Mouse (Mus musculus) liver, embryonic 15.5 days (tissue): ENCODE data around the gene Furin. TPM values are rescaled to one million over a fixed set of nuclear protein-coding genes. Genes with fewer than 3 reads are reported as not detected.

Experiments
- ATAC-seq: fragments of 200-750 bp; cut with Nextera tagmentation; 2 replicates; pipeline ENCODE4 v1.8.0; 2017; ENCODE audit warnings: moderate number of reproducible peaks, mild to moderate bottlenecking, moderate library complexity; ENCODE audit not compliant: insufficient read depth
- H3K27ac ChIP-seq: fragments of 300-500 bp; sonication (generic); replicated peaks from 2 replicates; pipeline ENCODE4 v1.5.1; 2015; ENCODE audit warnings: mild to moderate bottlenecking, inconsistent platforms
- H3K27me3 ChIP-seq: fragments of 300-500 bp; sonication (generic); 2 replicates; pipeline ENCODE4 v1.6.1; 2015; ENCODE audit warnings: mild to moderate bottlenecking, inconsistent platforms
- H3K36me3 ChIP-seq: fragments of 300-500 bp; sonication (generic); replicated peaks from 2 replicates; pipeline ENCODE4 v1.6.1; 2015; ENCODE audit warnings: moderate library complexity, mild to moderate bottlenecking, inconsistent platforms
- H3K4me1 ChIP-seq: fragments of 300-500 bp; sonication (generic); replicated peaks from 2 replicates; pipeline ENCODE4 v1.6.1; 2015; ENCODE audit warnings: inconsistent platforms
- H3K4me2 ChIP-seq: fragments of 300-500 bp; sonication (generic); 2 replicates; pipeline ENCODE4 v1.6.1; 2015; ENCODE audit warnings: moderate library complexity, mild to moderate bottlenecking, inconsistent platforms
- H3K4me3 ChIP-seq: fragments of 300-500 bp; sonication (generic); replicated peaks from 2 replicates; pipeline ENCODE4 v1.5.1; 2015; ENCODE audit warnings: mild to moderate bottlenecking, inconsistent platforms
- H3K9ac ChIP-seq: fragments of 300-500 bp; sonication (generic); 2 replicates; pipeline ENCODE4 v1.6.1; 2015; ENCODE audit warnings: moderate library complexity, mild to moderate bottlenecking, inconsistent platforms
- H3K9me3 ChIP-seq: fragments of 300-500 bp; sonication (generic); replicated peaks from 2 replicates; pipeline ENCODE4 v1.6.1; 2016; ENCODE audit warnings: inconsistent platforms
- WGBS: fragments of 180-500 bp; shearing (Covaris S2); methylation state at CpG from one replicate; pipeline ENCODE4 v1.1.7; 2015; ENCODE audit warnings: mixed read lengths; ENCODE audit not compliant: insufficient replicate concordance; 5-methylcytosine and 5-hydroxymethylcytosine counted together
- polyA plus RNA-seq: library from polyadenylated mRNA; unstranded; fragments of >200 nt; fragmentation: Nextera tagmentation; extraction: Ambion mirVana; gene quantifications from 2 replicates; pipeline ENCODE4 v1.2.1, GENCODE M21; 2015

Gene Furin
- polyA plus RNA-seq, 1 experiment from 2014 or later: 8.0 TPM

DNA sequence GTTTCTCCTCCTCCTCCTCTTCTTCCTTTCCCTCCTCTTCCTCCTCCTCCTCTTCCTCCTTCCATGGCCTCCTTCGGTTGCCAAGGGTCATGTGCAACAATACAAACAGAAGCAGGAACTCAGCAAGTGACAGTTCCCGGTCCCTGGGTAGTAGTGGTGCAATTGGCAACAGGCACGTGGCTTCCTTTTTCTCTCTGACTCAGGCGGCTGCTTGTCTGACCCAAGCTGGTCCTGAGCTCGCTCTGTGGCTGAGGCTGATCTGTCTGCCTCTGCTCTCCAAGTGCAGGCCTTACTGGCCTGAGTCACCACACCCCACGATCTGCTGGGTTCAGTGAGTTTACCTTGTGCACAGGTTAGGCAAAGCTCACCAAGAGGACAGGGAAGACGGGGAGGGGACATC is 21.1 kb upstream of the Furin start:
- H3K4me2 ChIP-seq: no peak overlapping the region
- H3K9me3 ChIP-seq: no peaks in the 10 kb centered on the region
- no peak for ATAC-seq
- H3K4me3 ChIP-seq: no peak overlapping the region
- H3K4me1 ChIP-seq: peaks cover 24% of the 10 kb centered on the region
- H3K27me3 ChIP-seq: no peaks in the 10 kb centered on the region
- no peak overlapping the region for H3K9ac ChIP-seq
- H3K27ac ChIP-seq: peak overlapping the region; percentile 72
- no peaks in the 10 kb centered on the region for H3K36me3 ChIP-seq
- WGBS: 31% methylated on average over 7 of the region's 7 CpGs

DNA sequence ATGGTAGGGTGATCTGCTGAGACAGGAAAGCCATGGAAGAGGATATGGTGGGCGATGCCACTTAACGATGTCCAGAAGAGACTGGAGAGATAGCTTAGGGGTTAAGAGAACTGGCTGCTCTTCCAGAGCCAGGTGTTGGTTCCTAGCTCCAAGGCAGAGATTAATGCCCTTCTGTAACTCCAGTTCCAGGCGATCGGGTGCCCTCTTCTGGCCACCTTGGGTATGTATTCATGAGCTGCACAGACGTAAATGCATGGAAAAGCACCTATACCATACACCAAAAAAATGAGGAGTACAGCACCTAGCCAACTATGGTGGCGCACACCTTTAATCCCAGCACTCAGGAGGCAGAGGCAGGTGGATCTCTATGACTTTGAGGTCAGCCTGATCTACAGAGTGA is 19.5 kb upstream of the Furin start:
- 66% methylated on average over 6 of the region's 6 CpGs for WGBS
- no peak overlapping the region for H3K4me3 ChIP-seq
- H3K27ac ChIP-seq: no peak overlapping the region
- peaks cover 29% of the 10 kb centered on the region for H3K4me1 ChIP-seq
- no peak overlapping the region for H3K4me2 ChIP-seq
- ATAC-seq: no peak
- H3K36me3 ChIP-seq: no peaks in the 10 kb centered on the region
- no peak overlapping the region for H3K9ac ChIP-seq
- no peaks in the 10 kb centered on the region for H3K9me3 ChIP-seq
- H3K27me3 ChIP-seq: no peaks in the 10 kb centered on the region

DNA sequence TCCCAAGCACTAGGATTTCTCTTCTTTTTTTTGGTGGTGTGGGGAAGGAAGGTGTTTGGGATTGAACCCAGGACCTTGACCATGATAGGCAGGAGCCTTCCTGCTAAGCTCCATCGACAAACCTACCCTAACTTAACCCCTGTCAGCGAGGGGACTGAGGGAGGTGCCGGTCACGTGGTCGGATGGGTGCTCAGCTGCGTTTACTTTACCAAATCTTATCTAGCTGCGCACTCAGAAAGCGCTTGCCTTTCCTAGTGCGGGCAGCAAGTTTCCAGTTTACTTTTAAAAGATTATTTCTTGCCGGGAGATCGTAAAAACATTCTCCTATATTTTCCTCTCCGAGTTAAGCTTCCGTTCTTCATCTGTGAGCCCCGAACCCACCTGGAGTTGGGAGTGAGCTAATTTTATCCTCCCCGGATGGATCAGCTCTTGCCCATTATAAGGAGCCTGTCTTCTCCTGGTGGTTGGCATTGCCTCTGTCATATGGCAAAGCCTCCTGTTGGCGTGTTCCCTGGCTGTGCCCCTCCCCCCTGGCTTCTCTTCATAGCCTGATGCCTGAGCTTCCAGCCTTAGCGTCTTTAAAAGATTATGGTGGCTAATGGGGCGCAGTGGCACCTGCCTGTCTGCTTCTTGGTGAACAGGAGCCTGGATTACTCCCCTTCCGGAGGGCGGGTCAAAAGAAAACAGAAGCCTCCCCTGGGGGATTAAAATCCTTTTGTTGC is 17.7 kb upstream of the Furin start:
- no peak overlapping the region for H3K9ac ChIP-seq
- H3K27ac ChIP-seq: no peak overlapping the region
- peak overlapping the region; percentile 56 for H3K4me2 ChIP-seq
- H3K27me3 ChIP-seq: no peaks in the 10 kb centered on the region
- H3K9me3 ChIP-seq: no peaks in the 10 kb centered on the region
- H3K4me1 ChIP-seq: peaks cover 36% of the 10 kb centered on the region
- H3K36me3 ChIP-seq: no peaks in the 10 kb centered on the region
- ATAC-seq: no peak
- H3K4me3 ChIP-seq: no peak overlapping the region
- 19% methylated on average over 20 of the region's 20 CpGs for WGBS

DNA sequence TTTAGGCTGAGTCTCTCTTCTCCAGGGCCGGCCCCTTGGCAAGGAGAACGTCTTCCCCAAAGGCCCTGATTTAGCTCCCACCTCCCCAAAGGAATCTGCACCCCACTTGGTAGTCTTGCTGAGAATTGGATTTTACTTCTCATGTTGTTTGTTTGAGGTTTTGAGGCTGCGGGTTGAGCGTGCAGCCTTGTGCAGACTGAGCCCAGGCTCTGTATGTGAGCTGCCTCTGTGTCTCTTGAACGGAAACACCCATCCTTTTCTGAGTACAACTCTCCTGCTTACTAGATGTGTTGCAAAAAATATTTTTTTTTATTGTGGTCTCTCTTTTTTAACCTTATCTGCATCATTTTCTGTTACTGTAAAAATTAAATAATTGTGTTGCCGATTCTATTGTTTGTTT is 16.3 kb upstream of the Furin start:
- 82% methylated on average over 6 of the region's 6 CpGs for WGBS
- no peaks in the 10 kb centered on the region for H3K27me3 ChIP-seq
- ATAC-seq: no peak
- no peak overlapping the region for H3K4me2 ChIP-seq
- no peak overlapping the region for H3K4me3 ChIP-seq
- no peak overlapping the region for H3K9ac ChIP-seq
- no peaks in the 10 kb centered on the region for H3K36me3 ChIP-seq
- H3K27ac ChIP-seq: no peak overlapping the region
- peaks cover 44% of the 10 kb centered on the region for H3K4me1 ChIP-seq
- H3K9me3 ChIP-seq: no peaks in the 10 kb centered on the region

DNA sequence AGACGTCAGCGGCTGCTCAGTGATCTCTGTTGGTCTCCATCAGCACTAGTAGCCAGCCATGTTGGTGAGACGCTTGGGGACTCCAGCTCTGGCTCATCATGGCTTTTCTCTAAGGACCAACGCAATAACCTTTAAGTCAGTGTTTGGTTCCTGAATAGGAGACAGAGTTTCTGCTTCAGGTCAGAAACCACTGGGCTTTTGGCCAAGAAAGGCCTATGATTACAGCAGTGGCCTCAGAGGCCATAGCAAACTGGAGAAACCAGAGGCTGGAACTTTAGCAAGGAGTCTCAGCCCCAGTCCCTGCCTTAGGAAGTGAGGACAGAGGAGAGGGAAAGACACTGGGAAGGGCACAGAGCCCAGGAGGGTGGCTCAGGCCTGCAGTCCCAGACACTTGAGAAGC is 15.3 kb upstream of the Furin start:
- Histone ChIP-seq H3K27ac (no peak overlapping the region), H3K4me1 (peaks cover 39% of the 10 kb centered on the region), H3K9me3 (no peaks in the 10 kb centered on the region), H3K27me3 (no peaks in the 10 kb centered on the region), H3K9ac (no peak overlapping the region), H3K36me3 (no peaks in the 10 kb centered on the region), H3K4me3 (no peak overlapping the region), H3K4me2 (no peak overlapping the region)
- 76% methylated on average over 4 of the region's 4 CpGs for WGBS
- no peak for ATAC-seq

DNA sequence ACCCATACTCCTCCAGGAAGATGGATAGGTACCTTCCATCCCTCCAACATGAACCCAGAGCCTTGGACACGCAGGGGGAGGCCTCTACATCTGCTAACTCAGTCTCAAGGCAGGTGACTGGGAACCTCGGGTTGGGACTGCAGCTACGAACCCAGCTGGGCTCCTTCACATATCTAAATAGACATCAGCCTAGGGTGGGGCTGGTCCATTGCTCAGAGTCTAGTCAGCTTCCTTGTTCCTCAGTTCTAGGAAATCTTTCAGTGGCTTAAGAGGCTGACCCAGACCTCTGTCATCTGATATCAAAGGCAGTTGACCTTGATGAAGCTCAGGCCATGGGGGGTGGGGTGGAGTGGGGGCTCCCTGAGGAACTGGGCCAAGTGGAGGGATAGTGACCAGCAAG is 14.0 kb upstream of the Furin start:
- H3K27ac ChIP-seq: no peak overlapping the region

DNA sequence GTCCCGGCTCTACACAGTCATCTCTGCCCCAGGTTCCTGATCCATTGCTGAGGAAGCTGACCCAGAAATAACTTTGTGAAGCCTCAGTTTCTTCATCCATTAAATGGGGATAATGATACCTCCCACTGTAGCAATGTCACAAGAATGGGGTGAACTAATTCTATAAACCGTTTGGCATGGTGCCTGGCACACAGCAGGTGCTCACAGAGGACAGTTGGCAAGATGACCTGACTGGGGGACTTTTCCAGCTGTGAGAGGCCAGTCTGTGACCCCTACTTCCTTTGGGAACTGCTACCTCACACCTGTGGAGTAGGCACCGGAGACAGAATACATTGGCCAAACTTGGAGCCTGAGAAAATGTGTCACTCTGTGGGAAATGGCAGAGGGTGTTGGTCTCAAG is 12.8 kb upstream of the Furin start:
- Histone ChIP-seq H3K36me3 (no peaks in the 10 kb centered on the region), H3K9ac (no peak overlapping the region), H3K27ac (no peak overlapping the region), H3K4me2 (no peak overlapping the region), H3K4me1 (peaks cover 35% of the 10 kb centered on the region), H3K4me3 (no peak overlapping the region), H3K9me3 (no peaks in the 10 kb centered on the region), H3K27me3 (no peaks in the 10 kb centered on the region)
- WGBS: 70% methylated on average over 3 of the region's 3 CpGs
- ATAC-seq: no peak

More for the DNA sequence above, 14.0 kb upstream of the Furin start:
- Histone ChIP-seq H3K9me3 (no peaks in the 10 kb centered on the region), H3K4me2 (no peak overlapping the region), H3K9ac (no peak overlapping the region), H3K36me3 (no peaks in the 10 kb centered on the region), H3K4me3 (no peak overlapping the region), H3K27me3 (no peaks in the 10 kb centered on the region), H3K4me1 (peaks cover 38% of the 10 kb centered on the region)
- 23% methylated on average over 3 of the region's 3 CpGs for WGBS
- no peak for ATAC-seq

DNA sequence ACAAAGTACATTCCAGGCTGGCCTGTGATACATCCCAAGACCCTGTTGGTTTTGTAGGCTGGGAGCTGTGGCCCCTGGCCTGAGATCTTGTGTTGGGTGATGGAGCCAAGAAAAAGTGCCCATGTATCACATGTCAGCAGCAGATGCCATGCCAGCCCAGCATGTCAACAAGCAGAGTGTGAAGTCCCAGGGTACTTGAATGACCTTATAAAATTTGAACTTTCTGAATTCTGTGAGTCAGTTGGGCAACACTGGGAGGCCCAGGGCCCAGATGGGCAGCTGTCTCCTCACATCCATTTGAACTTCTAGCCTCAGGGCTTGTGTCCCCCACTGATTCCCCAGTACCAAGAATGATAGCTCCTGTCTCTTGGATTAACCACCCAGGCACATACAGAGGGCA is 12.4 kb upstream of the Furin start:
- peaks cover 32% of the 10 kb centered on the region; the same call in 1 of the 2 replicates for H3K4me1 ChIP-seq
- H3K27ac ChIP-seq: no peak overlapping the region
- no peak overlapping the region for H3K9ac ChIP-seq
- no peak overlapping the region for H3K4me2 ChIP-seq
- no peaks in the 10 kb centered on the region for H3K9me3 ChIP-seq
- no peaks in the 10 kb centered on the region for H3K27me3 ChIP-seq
- no peak for ATAC-seq
- no peak overlapping the region for H3K4me3 ChIP-seq
- no peaks in the 10 kb centered on the region for H3K36me3 ChIP-seq

DNA sequence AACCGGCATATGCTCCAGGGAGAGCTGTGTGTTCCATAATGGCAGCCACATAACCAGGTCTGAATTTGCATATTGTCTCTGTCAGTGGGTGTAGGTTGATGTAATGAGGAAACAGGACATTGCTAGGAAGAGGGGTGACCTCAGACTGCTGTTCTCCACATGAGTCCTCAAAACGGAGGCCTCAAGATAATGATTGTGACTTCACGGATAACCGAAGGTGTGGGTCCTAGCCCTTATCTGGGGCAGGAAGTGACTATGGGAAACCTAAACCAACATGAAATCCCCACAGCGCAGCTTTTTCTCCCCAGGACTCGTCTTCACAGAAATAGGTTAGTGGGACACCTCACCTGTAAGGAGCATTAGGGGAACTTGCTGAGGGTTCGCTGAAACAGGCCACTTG is 11.7 kb upstream of the Furin start:
- H3K4me1 ChIP-seq: peaks cover 29% of the 10 kb centered on the region; the same call in 1 of the 2 replicates
- ATAC-seq: no peak
- WGBS: 31% methylated on average over 7 of the region's 7 CpGs
- no peaks in the 10 kb centered on the region for H3K36me3 ChIP-seq
- no peaks in the 10 kb centered on the region for H3K9me3 ChIP-seq
- H3K4me3 ChIP-seq: no peak overlapping the region
- H3K27me3 ChIP-seq: no peaks in the 10 kb centered on the region
- no peak overlapping the region for H3K27ac ChIP-seq
- no peak overlapping the region for H3K9ac ChIP-seq
- no peak overlapping the region for H3K4me2 ChIP-seq

DNA sequence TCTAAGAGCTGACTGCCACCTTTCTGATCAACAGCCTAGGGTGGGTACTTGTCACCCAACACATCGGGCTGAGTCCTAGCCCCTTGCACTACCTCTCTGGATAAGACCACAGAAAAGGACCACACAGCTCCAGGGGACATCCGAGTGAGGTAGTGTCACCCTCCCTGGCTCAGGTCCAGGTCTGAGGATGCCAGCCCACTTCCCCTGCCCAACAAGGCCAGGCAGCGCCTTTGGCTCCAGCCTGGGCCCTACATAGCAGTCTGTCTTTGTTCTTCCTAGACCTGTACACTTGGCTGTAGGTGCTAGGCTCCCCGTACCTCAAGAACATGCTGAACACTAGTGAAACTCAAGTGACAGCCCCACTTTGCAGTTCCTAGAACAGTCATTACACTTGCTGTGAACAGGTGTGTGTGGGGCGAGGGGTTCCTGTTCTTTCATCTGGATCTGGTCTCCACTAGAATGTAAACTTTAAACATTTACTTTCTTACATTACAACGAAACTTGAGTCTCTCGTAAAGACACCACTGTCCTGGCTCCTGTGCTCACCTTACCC is 9.1 kb upstream of the Furin start:
- peaks cover 20% of the 10 kb centered on the region; the same call in 1 of the 2 replicates for H3K4me1 ChIP-seq
- no peaks in the 10 kb centered on the region for H3K27me3 ChIP-seq
- no peak for ATAC-seq
- 67% methylated on average over 7 of the region's 7 CpGs for WGBS
- no peak overlapping the region for H3K9ac ChIP-seq
- no peak overlapping the region for H3K4me3 ChIP-seq
- H3K9me3 ChIP-seq: no peaks in the 10 kb centered on the region
- H3K36me3 ChIP-seq: no peaks in the 10 kb centered on the region
- H3K27ac ChIP-seq: no peak overlapping the region
- no peak overlapping the region for H3K4me2 ChIP-seq

DNA sequence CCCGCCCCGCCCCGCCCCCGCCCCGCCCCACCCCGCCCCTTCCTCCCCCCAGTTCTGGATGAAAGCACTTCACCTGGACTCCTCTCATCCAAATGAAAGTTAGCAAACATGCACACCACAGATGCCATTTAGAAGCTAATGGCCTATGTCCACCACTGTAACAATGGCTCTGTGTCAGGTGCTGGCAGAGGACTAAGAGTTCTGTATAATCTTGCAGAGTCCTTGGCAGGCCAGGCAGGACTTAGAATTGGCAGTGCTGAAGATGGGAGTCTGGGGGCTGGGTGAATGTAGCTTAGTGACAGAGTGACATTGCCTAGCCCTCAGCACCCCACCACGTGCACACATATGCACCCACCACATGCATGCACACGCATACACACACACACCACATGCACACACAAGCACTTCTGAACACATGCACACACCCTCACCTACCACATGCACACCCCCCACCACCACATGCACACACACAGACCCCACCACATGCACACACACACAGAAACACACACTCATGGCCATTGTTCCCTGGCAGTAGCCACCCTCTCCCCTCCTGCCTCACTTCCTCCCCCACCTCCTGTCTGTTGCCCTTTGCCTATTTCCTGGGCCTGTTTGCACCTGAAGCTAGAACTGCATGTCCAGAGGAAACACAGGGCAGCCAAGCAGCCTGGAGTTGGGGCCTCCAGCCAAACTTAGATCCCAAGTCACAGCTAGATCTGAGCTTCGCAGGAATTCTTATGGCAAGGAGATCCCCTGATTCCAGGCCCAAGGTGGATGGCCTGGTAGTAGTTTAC is 8.5 kb upstream of the Furin start:
- Histone ChIP-seq H3K4me2 (no peak overlapping the region), H3K4me3 (no peak overlapping the region), H3K9ac (no peak overlapping the region), H3K36me3 (no peaks in the 10 kb centered on the region), H3K9me3 (no peaks in the 10 kb centered on the region), H3K4me1 (peaks cover 17% of the 10 kb centered on the region; the same call in 1 of the 2 replicates), H3K27me3 (no peaks in the 10 kb centered on the region), H3K27ac (no peak overlapping the region)
- no peak for ATAC-seq
- 66% methylated on average over 9 of the region's 9 CpGs for WGBS
